Mouse (Mus musculus): ENCODE data around the gene Cox8b. TPM values are rescaled to one million over a fixed set of nuclear protein-coding genes. Genes with fewer than 3 reads are reported as not detected.

Cox8b gene
- polyA plus RNA-seq, 2 experiments from 2014 or later, result not detected

DNA sequence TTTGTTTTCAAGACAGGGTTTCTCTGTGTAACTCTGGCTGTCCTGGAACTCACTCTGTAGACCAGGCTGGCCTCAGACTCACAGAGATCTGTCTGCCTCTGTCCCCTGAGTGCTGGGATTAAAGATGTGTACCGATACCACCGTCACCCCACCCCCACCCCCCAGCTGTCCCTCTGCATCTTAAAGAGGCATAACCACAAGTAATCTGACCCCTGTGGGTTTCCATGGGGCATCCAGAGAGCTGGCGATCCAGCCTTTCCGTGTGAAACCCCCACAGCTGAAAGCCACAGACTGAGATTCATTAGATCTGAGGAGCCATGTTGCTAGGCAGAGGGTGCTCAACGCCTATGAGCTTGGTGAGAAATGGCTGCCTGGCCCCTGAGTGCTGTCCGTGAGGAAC lies 40.2 kb downstream of the Cox8b start:
- no peak for ATAC-seq

DNA sequence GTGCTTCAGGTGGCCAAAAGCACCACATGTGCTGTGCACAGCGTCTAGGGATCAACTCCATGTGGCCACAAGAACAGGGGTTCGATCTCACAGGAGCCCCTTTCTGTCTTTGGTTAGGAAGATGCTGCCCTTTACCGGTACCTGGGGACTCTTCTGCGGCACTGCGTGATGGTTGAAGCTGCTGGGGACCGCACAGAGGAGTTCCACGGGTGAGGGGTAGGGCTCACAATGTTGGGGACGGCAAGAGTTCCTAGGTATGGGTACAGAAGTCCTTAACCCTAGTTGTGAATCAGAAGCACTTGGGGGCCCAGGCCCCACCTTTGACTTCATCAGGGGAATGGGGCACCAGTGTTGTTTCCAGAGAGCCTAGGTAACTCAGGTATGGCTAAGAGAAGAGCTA lies 41.5 kb downstream of the Cox8b start:
- no peak for ATAC-seq

DNA sequence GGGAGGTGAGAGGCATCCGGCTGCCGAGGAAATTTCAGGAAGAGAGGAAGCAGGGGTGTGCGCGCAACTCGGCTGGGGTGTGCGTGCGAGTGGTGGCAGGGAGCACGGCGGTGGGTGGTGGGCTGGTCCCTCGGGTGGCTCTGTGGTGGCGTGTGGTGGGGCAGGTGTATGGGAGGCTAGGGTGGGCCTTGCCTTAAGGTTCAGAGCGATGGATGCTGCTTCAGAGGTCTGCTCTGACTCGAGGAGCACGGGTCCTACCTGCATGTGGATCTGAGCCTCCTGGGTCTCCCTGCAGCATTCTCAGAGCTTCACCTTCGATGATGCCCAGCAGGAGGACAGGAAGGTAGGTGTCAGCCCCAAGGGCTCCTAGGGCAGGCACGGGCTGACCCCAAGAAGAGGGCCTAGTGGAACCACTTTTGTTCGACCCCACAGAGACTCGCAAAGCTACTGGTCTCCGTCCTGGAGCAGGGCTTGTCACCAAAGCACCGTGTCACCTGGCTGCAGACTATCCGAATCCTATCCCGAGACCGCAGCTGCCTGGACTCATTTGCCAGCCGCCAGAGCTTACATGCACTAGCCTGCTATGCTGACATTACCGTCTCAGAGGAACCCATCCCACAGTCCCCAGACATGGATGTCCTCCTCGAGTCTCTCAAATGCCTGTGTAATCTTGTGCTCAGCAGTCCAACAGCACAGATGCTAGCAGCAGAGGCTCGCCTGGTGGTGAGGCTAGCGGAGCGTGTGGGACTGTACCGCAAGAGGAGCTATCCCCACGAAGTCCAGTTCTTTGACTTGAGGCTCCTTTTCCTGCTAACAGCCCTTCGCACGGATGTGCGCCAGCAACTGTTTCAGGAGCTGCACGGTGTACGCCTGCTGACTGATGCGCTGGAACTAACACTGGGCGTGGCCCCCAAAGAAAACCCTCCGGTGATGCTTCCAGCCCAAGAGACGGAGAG lies 42.4 kb downstream of the Cox8b start, which contains the start of gene Bet1l:
TSS of gene Bet1l (minus strand) at position 28 of the 956 bp plus-strand sequence.
- ATAC-seq, result peak; percentile 32

DNA sequence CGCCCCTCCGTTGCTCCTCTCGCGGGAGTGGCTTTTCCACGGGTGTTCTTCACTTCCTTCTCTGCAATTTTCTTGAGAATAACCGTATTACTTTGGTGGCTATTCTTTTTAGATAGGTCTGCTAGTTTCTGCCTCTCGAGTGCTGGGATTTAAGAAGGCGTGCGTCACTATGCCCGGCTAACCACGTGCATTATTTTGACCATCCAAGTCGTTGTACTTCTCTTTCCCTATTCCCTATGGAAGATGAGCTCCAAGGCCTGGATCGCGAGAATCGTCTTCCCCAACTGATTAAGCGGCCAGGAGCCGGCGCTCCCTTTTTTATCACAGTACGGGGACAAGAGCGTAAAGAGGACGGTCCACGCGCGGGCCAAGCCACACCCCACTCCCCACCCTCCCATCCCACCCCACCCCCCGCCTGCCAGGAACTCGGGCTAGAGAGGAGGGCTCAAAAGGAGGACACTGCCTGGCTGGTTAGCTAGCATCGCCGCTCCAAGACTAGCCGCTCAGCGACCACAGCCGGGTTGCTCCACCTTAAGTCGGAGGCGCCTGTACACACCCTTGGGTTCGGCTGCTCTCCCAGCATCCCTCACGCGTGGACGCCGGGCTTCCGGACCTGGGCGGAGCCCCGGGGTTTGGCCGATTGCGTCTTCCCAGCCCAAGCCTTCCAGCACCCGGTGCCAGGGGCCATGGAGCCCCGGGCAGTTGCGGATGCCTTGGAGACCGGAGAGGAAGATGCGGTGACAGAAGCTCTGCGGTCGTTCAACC lies 43.3 kb downstream of the Cox8b start, which contains the start of gene Ric8a:
TSS of gene Ric8a (plus strand) at position 173 of the 765 bp plus-strand sequence.
- ATAC-seq, result peak; percentile 74

DNA sequence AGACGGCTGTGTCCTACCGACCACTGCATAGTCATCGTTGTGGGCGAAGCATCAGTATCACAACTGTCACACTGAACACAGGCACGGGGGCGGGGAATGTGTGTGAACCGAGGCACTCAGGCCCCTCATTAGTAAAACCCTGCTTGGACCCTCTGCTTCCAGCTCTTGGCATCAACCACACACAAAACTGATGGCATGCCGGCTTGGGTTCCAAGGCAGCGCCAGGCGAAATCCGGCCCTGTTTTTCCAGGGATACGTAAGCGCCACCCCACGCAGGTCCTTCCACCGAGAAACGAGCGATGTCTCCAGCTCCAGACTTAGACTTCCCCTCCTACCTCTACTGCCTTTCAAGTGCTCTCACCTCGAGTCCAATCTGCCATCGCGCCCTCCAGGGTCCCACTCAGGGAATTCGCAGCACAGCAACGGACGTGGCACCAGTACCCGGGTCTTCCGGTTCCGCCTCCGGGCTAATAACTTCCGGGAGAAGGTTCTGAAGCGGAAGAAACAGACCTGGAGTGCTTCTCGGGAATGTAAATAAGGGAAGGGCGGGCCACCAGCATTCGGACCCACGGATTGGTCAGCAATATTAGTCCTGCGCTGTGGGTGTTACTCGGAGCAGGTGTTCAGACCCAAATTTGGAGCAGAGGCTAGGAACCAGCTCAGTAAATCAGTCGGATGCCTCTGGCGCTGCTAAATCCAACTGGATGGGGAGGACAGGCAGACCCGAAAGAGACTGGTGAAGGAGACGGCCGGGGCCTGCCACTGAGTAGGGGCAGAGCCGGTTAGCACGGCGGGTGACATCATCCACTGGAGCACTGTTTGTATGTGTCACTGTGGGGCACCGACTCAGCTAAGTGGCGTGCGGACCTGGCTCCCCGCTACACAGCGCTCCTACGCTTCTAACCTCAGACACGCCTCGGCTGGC lies 44.1 kb downstream of the Cox8b start, which contains the start of gene Gm45785:
TSS of gene Gm45785 (minus strand) at position 472 of the 925 bp plus-strand sequence.
- ATAC-seq, result peak; percentile 67

DNA sequence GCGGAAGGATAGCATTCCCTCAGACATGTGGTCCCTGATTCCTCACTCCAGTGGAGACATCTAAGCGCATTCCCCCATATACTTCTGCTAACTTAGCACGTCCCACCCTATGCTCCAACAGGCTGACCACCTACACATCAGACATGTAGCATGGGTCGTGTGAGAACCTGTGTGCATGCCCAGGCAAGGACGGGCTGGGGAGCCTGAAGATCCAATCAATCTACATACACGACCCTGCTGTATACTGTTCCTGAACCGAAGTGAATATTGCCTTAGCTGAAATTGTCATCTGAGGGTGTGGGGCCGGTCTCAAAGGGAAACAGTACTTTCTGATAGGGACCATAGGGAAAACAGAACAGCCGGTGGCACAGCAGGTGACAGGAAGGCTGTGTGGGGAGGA lies 45.1 kb downstream of the Cox8b start:
- ATAC-seq, result no peak

DNA sequence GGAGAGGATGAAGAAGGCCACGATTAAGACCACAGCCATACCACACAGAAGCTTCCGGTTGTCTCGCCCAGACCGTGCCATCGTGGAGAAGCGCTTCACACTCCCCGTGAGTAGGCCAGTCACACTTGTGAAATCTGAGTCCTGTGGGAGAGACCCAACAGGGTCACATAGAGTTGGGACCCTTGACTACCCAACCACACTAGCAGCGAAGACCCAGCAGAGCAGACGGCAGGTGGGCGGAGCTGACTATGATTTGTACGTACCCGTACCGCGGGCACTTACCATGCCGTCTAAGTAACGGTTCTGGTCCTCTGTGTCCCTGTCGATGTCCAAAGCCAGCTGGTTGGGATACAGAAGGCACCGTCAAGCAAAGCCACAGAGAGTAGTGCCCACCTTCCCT lies 45.8 kb downstream of the Cox8b start:
- no peak for ATAC-seq

DNA sequence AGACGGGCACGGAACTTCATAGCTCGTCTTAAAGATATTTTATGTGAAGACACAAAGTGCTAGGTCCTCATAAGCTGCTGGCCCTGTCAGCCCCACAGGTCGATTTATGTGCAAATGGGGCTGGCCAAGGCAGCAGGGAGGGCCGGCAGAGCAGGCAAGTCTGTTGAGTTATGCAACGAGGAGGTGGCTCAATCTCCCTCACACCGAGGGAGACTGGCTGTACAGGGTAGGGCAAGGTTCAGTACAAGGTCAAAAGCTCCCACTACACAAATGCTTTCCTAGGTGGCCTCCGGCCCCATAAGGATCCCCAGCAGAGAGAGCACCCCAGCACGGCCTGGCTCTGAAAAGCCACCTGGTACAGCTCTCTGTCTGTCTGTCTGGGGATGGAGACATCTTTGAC lies 46.9 kb downstream of the Cox8b start:
- ATAC-seq, result no peak

DNA sequence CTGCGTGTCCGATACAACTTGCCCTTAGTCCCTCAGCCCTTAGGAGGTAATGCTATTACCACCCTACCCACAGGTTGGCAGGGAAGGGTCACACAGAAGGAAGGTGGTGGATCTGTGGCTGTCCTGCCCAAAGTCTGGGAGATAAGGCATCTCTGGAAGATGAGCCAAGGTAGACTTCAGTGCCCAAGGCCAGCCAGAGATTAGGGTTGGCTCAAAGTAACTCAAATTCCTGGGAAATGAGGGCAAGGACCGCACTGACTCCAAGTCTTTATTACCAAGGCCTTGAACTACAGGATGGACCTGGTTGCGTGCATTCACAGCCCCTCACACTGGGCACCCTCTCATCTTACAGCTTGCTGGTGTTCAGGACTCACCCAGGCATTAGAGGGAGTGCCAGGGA lies 48.3 kb downstream of the Cox8b start:
- ATAC-seq, result no peak

Other genes starting within 250 kb of the Cox8b start
- under 1 TPM in 1 of 2 experiments, not detected in 1; 0.06 TPM for gene Olfr539, start 240.5 kb downstream of the Cox8b start, polyA plus RNA-seq (2017; shearing (Covaris generic))
- gene Olfr45, start 218.5 kb downstream of the Cox8b start, polyA plus RNA-seq (2017; shearing (Covaris generic)), result not detected
- gene Olfr541, start 203.2 kb downstream of the Cox8b start, polyA plus RNA-seq (2017; shearing (Covaris generic)), result not detected
- under 1 TPM in 1 of 2 experiments, not detected in 1; 0.28 TPM for gene Cyp2e1, start 136.7 kb downstream of the Cox8b start, polyA plus RNA-seq (2017; shearing (Covaris generic))
- gene Syce1, start 112.6 kb downstream of the Cox8b start, polyA plus RNA-seq (2017; shearing (Covaris generic)), result under 1 TPM in 1 of 2 experiments, not detected in 1; 0.51 TPM
- gene Zfp941, start 78.3 kb downstream of the Cox8b start, polyA plus RNA-seq (2017; shearing (Covaris generic)), result under 1 TPM; 0.20 to 0.46 TPM
- not detected for gene Urah, start 65.4 kb downstream of the Cox8b start, polyA plus RNA-seq (2017; shearing (Covaris generic))
- not detected for gene Scgb1c1, start 54.9 kb downstream of the Cox8b start, polyA plus RNA-seq (2017; shearing (Covaris generic))
- not detected for gene Odf3, start 52.6 kb downstream of the Cox8b start, polyA plus RNA-seq (2017; shearing (Covaris generic))
- not detected for gene Gm45785, start 44.1 kb downstream of the Cox8b start, polyA plus RNA-seq (2017; shearing (Covaris generic))
- 10 to 100 TPM; 61.4 to 67.7 TPM for gene Ric8a, start 43.5 kb downstream of the Cox8b start, polyA plus RNA-seq (2017; shearing (Covaris generic))
- gene Bet1l, start 42.9 kb downstream of the Cox8b start, polyA plus RNA-seq (2017; shearing (Covaris generic)), result 10 to 100 TPM; 42.8 to 60.4 TPM
- 100 to 1,000 TPM in 1 of 2 experiments, 10 to 100 TPM in 1; 94.9 to 150 TPM for gene Psmd13, start 18.5 kb downstream of the Cox8b start, polyA plus RNA-seq (2017; shearing (Covaris generic))
- gene Sirt3, start 18.1 kb downstream of the Cox8b start, polyA plus RNA-seq (2017; shearing (Covaris generic)), result 10 to 100 TPM in 1 of 2 experiments, 1 to 10 TPM in 1; 9.4 to 12.6 TPM
- not detected for gene Nlrp6, start 20.5 kb upstream of the Cox8b start, polyA plus RNA-seq (2017; shearing (Covaris generic))
- gene Pgghg, start 40.9 kb upstream of the Cox8b start, polyA plus RNA-seq (2017; shearing (Covaris generic)), result 10 to 100 TPM; 15.1 to 30.9 TPM
- gene Ifitm5, start 49.8 kb upstream of the Cox8b start, polyA plus RNA-seq (2017; shearing (Covaris generic)), result not detected
- under 1 TPM in 1 of 2 experiments, not detected in 1; 0.82 TPM for gene Gm45717, start 55.5 kb upstream of the Cox8b start, polyA plus RNA-seq (2017; shearing (Covaris generic))
- 10 to 100 TPM; 39.6 to 46.5 TPM for gene Ifitm2, start 55.5 kb upstream of the Cox8b start, polyA plus RNA-seq (2017; shearing (Covaris generic))
- gene Ifitm1, start 66.8 kb upstream of the Cox8b start, polyA plus RNA-seq (2017; shearing (Covaris generic)), result not detected
- 1 to 10 TPM; 2.9 to 4.4 TPM for gene Ifitm3, start 110.3 kb upstream of the Cox8b start, polyA plus RNA-seq (2017; shearing (Covaris generic))
- not detected for gene Ifitm6, start 117.5 kb upstream of the Cox8b start, polyA plus RNA-seq (2017; shearing (Covaris generic))
- not detected for gene Gm17387, start 128.7 kb upstream of the Cox8b start, polyA plus RNA-seq (2017; shearing (Covaris generic))
- gene B4galnt4, start 160.7 kb upstream of the Cox8b start, polyA plus RNA-seq (2017; shearing (Covaris generic)), result 1 to 10 TPM; 6.6 to 7.8 TPM
- gene Pkp3, start 177.8 kb upstream of the Cox8b start, polyA plus RNA-seq (2017; shearing (Covaris generic)), result 100 to 1,000 TPM; 293 to 427 TPM
- gene Sigirr, start 200.1 kb upstream of the Cox8b start, polyA plus RNA-seq (2017; shearing (Covaris generic)), result 100 to 1,000 TPM; 202 to 308 TPM
- not detected for gene Ano9, start 217.4 kb upstream of the Cox8b start, polyA plus RNA-seq (2017; shearing (Covaris generic))
- 10 to 100 TPM in 1 of 2 experiments, 1 to 10 TPM in 1; 6.7 to 10.1 TPM for gene Ptdss2, start 221.9 kb upstream of the Cox8b start, polyA plus RNA-seq (2017; shearing (Covaris generic))

All from CD4-positive, CD25-positive, alpha-beta regulatory T cell, adult 4 months (primary cell).